Mouse (Mus musculus): ENCODE data around the gene Zfp646.
A peak's percentile ranks its signal among the peaks of the same experiment; 100 is the strongest.

GRCm38 (mm10) chr7:127919290-127919689, 43.3 kb downstream of the Zfp646 start:
- TF ChIP-seq CTCF (IDR thresholded peaks at IDR 0.05) (peak; percentile 60), EP300 (IDR thresholded peaks at IDR 0.05) (no peak)
